Mouse (Mus musculus) spleen, postnatal 0 days (tissue): ENCODE results near the gene Csf2ra. TPM values are rescaled to one million over a fixed set of nuclear protein-coding genes. Genes with fewer than 3 reads are reported as not detected.

ENCODE experiments used
- polyA plus RNA-seq: library from polyadenylated mRNA; unstranded; fragments of >200 nt; fragmentation: Nextera tagmentation; extraction: Ambion mirVana; gene quantifications from 2 replicates; pipeline ENCODE4 v1.2.1, GENCODE M21; 2015

The Csf2ra gene
- polyA plus RNA-seq: 29.4 and 48.9 TPM in 2 replicates

DNA sequence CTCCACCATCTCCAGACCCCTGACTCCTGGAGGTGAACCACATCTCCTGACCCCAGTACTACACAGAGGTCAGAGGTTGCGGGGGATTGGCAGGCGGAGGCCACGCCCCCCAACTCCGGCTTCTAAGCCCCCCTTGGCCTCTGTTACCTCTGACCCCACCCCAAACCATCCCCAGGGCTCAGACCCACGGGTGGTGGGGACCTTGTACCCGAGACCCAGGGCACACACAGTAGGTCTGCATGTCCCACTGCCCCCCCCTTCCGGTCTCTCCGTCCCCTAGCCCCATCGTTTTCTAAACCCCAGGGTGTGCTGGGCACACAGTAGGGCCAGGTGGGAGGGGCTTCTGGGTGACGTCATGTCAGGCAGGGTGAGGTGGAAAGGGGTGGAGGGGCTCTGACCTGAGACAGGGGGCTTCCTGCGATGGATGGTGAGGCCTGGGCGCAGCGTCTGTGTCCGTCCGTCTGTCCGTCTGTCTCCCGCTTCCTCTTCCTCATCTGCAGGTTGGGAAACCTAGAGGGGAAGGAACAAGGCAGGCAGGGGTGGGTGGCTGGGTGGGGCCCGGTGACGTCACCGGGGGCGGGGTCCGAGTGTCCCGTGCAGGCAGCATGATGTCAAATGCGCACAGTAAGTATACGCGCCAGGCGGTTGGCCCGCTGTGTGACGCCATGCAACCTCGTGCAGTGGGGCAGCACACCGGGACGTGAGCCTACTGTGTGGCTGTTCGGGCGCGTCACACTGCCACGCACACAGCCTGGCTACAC lies at the start of gene Csf2ra:
Csf2ra (minus strand) TSS at position 489 of the 761 bp plus-strand sequence.

DNA sequence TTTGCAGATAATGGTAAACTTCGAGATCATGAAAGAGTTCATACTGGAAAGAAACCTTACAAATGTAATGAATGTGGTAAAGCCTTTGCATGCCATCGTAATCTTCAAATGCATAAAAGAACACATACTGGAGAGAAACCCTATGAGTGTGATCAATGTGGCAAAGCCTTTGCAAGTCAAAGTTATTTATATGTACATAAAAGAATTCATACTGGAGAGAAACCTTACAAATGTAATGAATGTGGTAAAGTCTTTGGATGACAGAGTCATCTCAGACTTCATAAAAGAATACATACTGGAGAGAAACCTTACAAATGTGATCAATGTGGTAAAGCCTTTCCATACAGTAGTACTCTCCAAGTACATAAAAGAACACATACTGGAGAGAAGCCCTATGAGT lies 44.6 kb downstream of the Csf2ra start, which contains the start of gene Gm6020:
Gm6020 (plus strand) TSS at position 301 of the 400 bp plus-strand sequence.

DNA sequence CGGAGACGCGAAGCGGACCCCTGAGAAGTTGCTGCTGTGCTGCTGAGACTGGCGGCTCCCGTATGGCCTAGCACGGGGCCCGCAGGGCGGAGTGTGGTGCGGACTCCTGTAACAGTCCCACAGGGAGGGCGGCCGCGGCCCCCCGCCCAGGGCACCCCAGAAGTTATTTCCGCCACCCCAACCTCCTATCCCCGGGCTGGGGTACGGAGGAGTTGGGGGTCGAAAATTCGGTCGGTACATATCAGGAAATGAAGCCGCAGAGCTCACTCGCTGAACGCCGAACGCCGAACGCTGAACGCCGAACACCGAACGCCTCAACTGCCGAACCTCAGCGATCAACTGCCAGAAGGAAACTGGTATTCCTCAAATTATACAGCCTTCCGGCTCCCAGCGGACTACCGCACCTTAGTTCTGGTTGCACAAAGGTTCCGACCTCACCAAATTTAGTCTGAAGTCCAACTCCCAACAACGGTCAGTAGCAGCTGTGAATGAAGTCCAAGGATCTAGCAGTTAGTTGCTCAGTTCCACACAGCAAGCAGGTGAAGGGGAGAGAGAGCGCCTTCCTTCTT lies 52.4 kb downstream of the Csf2ra start, which contains the start of gene Gm7102:
Gm7102 (minus strand) TSS at position 554 of the 569 bp plus-strand sequence.

Other genes starting within 250 kb of the Csf2ra start
- 25.1 and 28.8 TPM in 2 replicates for gene Zfp950, start 87.6 kb downstream of the Csf2ra start, polyA plus RNA-seq
- gene Gm7102, start 52.1 kb downstream of the Csf2ra start, polyA plus RNA-seq: 0.22 TPM in 1 of 2 replicates, not detected in the other
- gene Gm6020, start 44.5 kb downstream of the Csf2ra start, polyA plus RNA-seq: not detected in 2 replicates
- gene Gm21060, start 68.6 kb upstream of the Csf2ra start, polyA plus RNA-seq: not detected in 2 replicates